Mouse (Mus musculus) C2C12 (cell line): ENCODE results near the gene Gm49395.

Experiments
- CEBPB ChIP-seq: IDR thresholded peaks from one replicate; pipeline ENCODE4 v1.6.1; 2011; ENCODE audit warnings: low read depth, mild to moderate bottlenecking, control low read depth, moderate library complexity
- CTCF ChIP-seq: IDR thresholded peaks from one replicate; pipeline ENCODE4 v1.5.1; 2011; ENCODE audit not compliant: control insufficient read depth, insufficient read depth, insufficient read length
- FOSL1 ChIP-seq: IDR thresholded peaks from one replicate; pipeline ENCODE4 v1.8.0; 2011; ENCODE audit warnings: mild to moderate bottlenecking, low read length; ENCODE audit not compliant: poor library complexity, insufficient read depth, severe bottlenecking
- MYOD1 ChIP-seq: IDR thresholded peaks from one replicate; pipeline ENCODE4 v1.6.1; 2011; ENCODE audit warnings: low read depth; ENCODE audit not compliant: control insufficient read depth, insufficient read length
- MYOG ChIP-seq: IDR thresholded peaks from one replicate; pipeline ENCODE4 v1.6.1; 2011; ENCODE audit not compliant: control insufficient read depth, insufficient read length; ENCODE audit errors: extremely low read depth
- USF1 ChIP-seq: IDR thresholded peaks from one replicate; pipeline ENCODE4 v1.6.1; 2011; ENCODE audit warnings: low read depth, mild to moderate bottlenecking, control low read depth, moderate library complexity

- TF ChIP-seq CTCF = no peak
- TF ChIP-seq USF1 = no peak
- TF ChIP-seq FOSL1 = no peak
- no peak for TF ChIP-seq MYOD1
- no peak for TF ChIP-seq CEBPB
- no peak for TF ChIP-seq MYOG
Measured at GRCm38 (mm10) chr13:115021411-115021810, 80.3 kb downstream of the Gm49395 start.
